Mouse (Mus musculus): ENCODE data around the gene Pdzrn3. TPM values are rescaled to one million over a fixed set of nuclear protein-coding genes. Genes with fewer than 3 reads are reported as not detected.

Gene Pdzrn3
- polyA plus RNA-seq, 1 experiment, result 1.9 TPM

- Histone ChIP-seq H3K27me3 (ENCODE audit: control insufficient read depth, insufficient read depth, low read length) (no peaks in the 10 kb centered on the region), H3K27ac (ENCODE audit: insufficient read depth, low read length) (no peak overlapping the region), H3K4me1 (ENCODE audit: control insufficient read depth, insufficient read depth, low read length) (no peaks in the 10 kb centered on the region), H3K4me3 (replicated peaks; ENCODE audit: insufficient read depth, low read depth, low read length) (no peak overlapping the region)
- no peak for DNase-seq
- 72% methylated on average over 4 of the region's 4 CpGs for WGBS
- TF ChIP-seq POLR2A (IDR thresholded peaks at IDR 0.05; ENCODE audit: borderline replicate concordance, insufficient read depth, low read length) (no peak), CTCF (IDR thresholded peaks at IDR 0.05; ENCODE audit: borderline replicate concordance, insufficient read depth, low read depth, low read length) (no peak)
Measured at GRCm38 (mm10) chr6:101396711-101397110, 19.0 kb upstream of the Pdzrn3 start.

- Histone ChIP-seq H3K27me3 (ENCODE audit: control insufficient read depth, insufficient read depth, low read length) (no peaks in the 10 kb centered on the region), H3K4me3 (replicated peaks; ENCODE audit: insufficient read depth, low read depth, low read length) (no peak overlapping the region), H3K4me1 (ENCODE audit: control insufficient read depth, insufficient read depth, low read length) (no peaks in the 10 kb centered on the region), H3K27ac (ENCODE audit: insufficient read depth, low read length) (no peak overlapping the region)
- TF ChIP-seq POLR2A (IDR thresholded peaks at IDR 0.05; ENCODE audit: borderline replicate concordance, insufficient read depth, low read length) (no peak), CTCF (IDR thresholded peaks at IDR 0.05; ENCODE audit: borderline replicate concordance, insufficient read depth, low read depth, low read length) (no peak)
- DNase-seq, result no peak
- 95% methylated on average over 6 of the region's 6 CpGs for WGBS
Measured at GRCm38 (mm10) chr6:101395908-101396307, 18.2 kb upstream of the Pdzrn3 start.

GRCm38 (mm10) chr6:101392801-101393117, 15.1 kb upstream of the Pdzrn3 start:
- TF ChIP-seq POLR2A (IDR thresholded peaks at IDR 0.05; ENCODE audit: borderline replicate concordance, insufficient read depth, low read length) (no peak), CTCF (IDR thresholded peaks at IDR 0.05; ENCODE audit: borderline replicate concordance, insufficient read depth, low read depth, low read length) (no peak)
- Histone ChIP-seq H3K4me3 (replicated peaks; ENCODE audit: insufficient read depth, low read depth, low read length) (no peak overlapping the region), H3K4me1 (ENCODE audit: control insufficient read depth, insufficient read depth, low read length) (no peaks in the 10 kb centered on the region), H3K27me3 (ENCODE audit: control insufficient read depth, insufficient read depth, low read length) (no peaks in the 10 kb centered on the region), H3K27ac (ENCODE audit: insufficient read depth, low read length) (no peak overlapping the region)
- WGBS, result 92% methylated on average over 2 of the region's 2 CpGs
- DNase-seq, result no peak

GRCm38 (mm10) chr6:101392107-101392800, 14.6 kb upstream of the Pdzrn3 start:
- Histone ChIP-seq H3K4me1 (ENCODE audit: control insufficient read depth, insufficient read depth, low read length) (no peaks in the 10 kb centered on the region), H3K27me3 (ENCODE audit: control insufficient read depth, insufficient read depth, low read length) (no peaks in the 10 kb centered on the region), H3K27ac (ENCODE audit: insufficient read depth, low read length) (no peak overlapping the region), H3K4me3 (replicated peaks; ENCODE audit: insufficient read depth, low read depth, low read length) (no peak overlapping the region)
- WGBS, result 83% methylated on average over 8 of the region's 8 CpGs
- TF ChIP-seq POLR2A (IDR thresholded peaks at IDR 0.05; ENCODE audit: borderline replicate concordance, insufficient read depth, low read length) (no peak), CTCF (IDR thresholded peaks at IDR 0.05; ENCODE audit: borderline replicate concordance, insufficient read depth, low read depth, low read length) (no peak)
- no peak for DNase-seq

GRCm38 (mm10) chr6:101385490-101385889, 7.8 kb upstream of the Pdzrn3 start:
- DNase-seq, result no peak
- Histone ChIP-seq H3K4me3 (replicated peaks; ENCODE audit: insufficient read depth, low read depth, low read length) (no peak overlapping the region), H3K27me3 (ENCODE audit: control insufficient read depth, insufficient read depth, low read length) (no peaks in the 10 kb centered on the region), H3K4me1 (ENCODE audit: control insufficient read depth, insufficient read depth, low read length) (no peaks in the 10 kb centered on the region), H3K27ac (ENCODE audit: insufficient read depth, low read length) (no peak overlapping the region)
- TF ChIP-seq CTCF (IDR thresholded peaks at IDR 0.05; ENCODE audit: borderline replicate concordance, insufficient read depth, low read depth, low read length), result no peak
- no peak for TF ChIP-seq POLR2A (IDR thresholded peaks at IDR 0.05; ENCODE audit: borderline replicate concordance, insufficient read depth, low read length)
- 16% methylated on average over 7 of the region's 7 CpGs for WGBS

- no peak for TF ChIP-seq CTCF (IDR thresholded peaks at IDR 0.05; ENCODE audit: borderline replicate concordance, insufficient read depth, low read depth, low read length)
- no peak for TF ChIP-seq POLR2A (IDR thresholded peaks at IDR 0.05; ENCODE audit: borderline replicate concordance, insufficient read depth, low read length)
- H3K4me1 ChIP-seq (ENCODE audit: control insufficient read depth, insufficient read depth, low read length), result no peaks in the 10 kb centered on the region
- 59% methylated on average over 7 of the region's 7 CpGs for WGBS
- H3K27ac ChIP-seq (ENCODE audit: insufficient read depth, low read length), result no peak overlapping the region
- no peak overlapping the region for H3K4me3 ChIP-seq (replicated peaks; ENCODE audit: insufficient read depth, low read depth, low read length)
- DNase-seq, result no peak
- no peaks in the 10 kb centered on the region for H3K27me3 ChIP-seq (ENCODE audit: control insufficient read depth, insufficient read depth, low read length)
Measured at GRCm38 (mm10) chr6:101384958-101385357, 7.3 kb upstream of the Pdzrn3 start.

- DNase-seq, result no peak
- Histone ChIP-seq H3K4me1 (ENCODE audit: control insufficient read depth, insufficient read depth, low read length) (no peaks in the 10 kb centered on the region), H3K4me3 (replicated peaks; ENCODE audit: insufficient read depth, low read depth, low read length) (no peak overlapping the region), H3K27me3 (ENCODE audit: control insufficient read depth, insufficient read depth, low read length) (no peaks in the 10 kb centered on the region), H3K27ac (ENCODE audit: insufficient read depth, low read length) (no peak overlapping the region)
- TF ChIP-seq POLR2A (IDR thresholded peaks at IDR 0.05; ENCODE audit: borderline replicate concordance, insufficient read depth, low read length), result no peak
- no peak for TF ChIP-seq CTCF (IDR thresholded peaks at IDR 0.05; ENCODE audit: borderline replicate concordance, insufficient read depth, low read depth, low read length)
- 67% methylated on average over 6 of the region's 6 CpGs for WGBS
Measured at GRCm38 (mm10) chr6:101384476-101384875, 6.8 kb upstream of the Pdzrn3 start.

GRCm38 (mm10) chr6:101382891-101383290, 5.2 kb upstream of the Pdzrn3 start:
- Histone ChIP-seq H3K4me3 (replicated peaks; ENCODE audit: insufficient read depth, low read depth, low read length) (no peak overlapping the region), H3K27me3 (ENCODE audit: control insufficient read depth, insufficient read depth, low read length) (no peaks in the 10 kb centered on the region; the same call in 1 of the 2 replicates), H3K4me1 (ENCODE audit: control insufficient read depth, insufficient read depth, low read length) (no peaks in the 10 kb centered on the region), H3K27ac (ENCODE audit: insufficient read depth, low read length) (no peak overlapping the region)
- TF ChIP-seq CTCF (IDR thresholded peaks at IDR 0.05; ENCODE audit: borderline replicate concordance, insufficient read depth, low read depth, low read length) (no peak), POLR2A (IDR thresholded peaks at IDR 0.05; ENCODE audit: borderline replicate concordance, insufficient read depth, low read length) (no peak)
- 72% methylated on average over 4 of the region's 4 CpGs for WGBS
- no peak for DNase-seq
